Mouse (Mus musculus) liver, postnatal 0 days (tissue): ENCODE results near the gene Zfp428. TPM values are rescaled to one million over a fixed set of nuclear protein-coding genes. Genes with fewer than 3 reads are reported as not detected.

Experiments
- ATAC-seq: fragments of 200-750 bp; cut with Nextera tagmentation; 2 replicates; pipeline ENCODE4 v1.8.0; 2017; ENCODE audit warnings: mild to moderate bottlenecking, moderate library complexity
- DNase-seq: peaks from one replicate; pipeline ENCODE4 v3.0.0-alpha.2; 2016
- H3K27ac ChIP-seq: fragments of 300-500 bp; sonication (generic); 2 replicates; pipeline ENCODE4 v1.5.1; 2014; ENCODE audit warnings: antibody characterized with exemption, moderate library complexity, mild to moderate bottlenecking, low read depth
- H3K27me3 ChIP-seq: fragments of 300-500 bp; sonication (generic); 2 replicates; pipeline ENCODE4 v1.6.1; 2014; ENCODE audit warnings: low read length, control low read depth, mixed read lengths; ENCODE audit not compliant: insufficient read depth
- H3K36me3 ChIP-seq: fragments of 300-500 bp; sonication (generic); replicated peaks from 2 replicates; pipeline ENCODE4 v1.6.1; 2014; ENCODE audit warnings: mild to moderate bottlenecking, control low read depth, low read length, moderate library complexity, mixed read lengths; ENCODE audit not compliant: insufficient read depth
- H3K4me1 ChIP-seq: fragments of 300-500 bp; sonication (generic); 2 replicates; pipeline ENCODE4 v1.6.1; 2014; ENCODE audit warnings: antibody characterized with exemption, mild to moderate bottlenecking, control low read depth; ENCODE audit not compliant: insufficient read depth
- H3K4me2 ChIP-seq: fragments of 300-500 bp; sonication (generic); 2 replicates; pipeline ENCODE4 v1.6.1; 2014; ENCODE audit warnings: low read depth, mild to moderate bottlenecking, low read length, moderate library complexity, mixed read lengths
- H3K4me3 ChIP-seq: fragments of 300-500 bp; sonication (generic); 2 replicates; pipeline ENCODE4 v1.5.1; 2014; ENCODE audit warnings: low read depth, low read length
- H3K9ac ChIP-seq: fragments of 300-500 bp; sonication (generic); replicated peaks from 2 replicates; pipeline ENCODE4 v1.6.1; 2014; ENCODE audit warnings: mild to moderate bottlenecking, moderate library complexity
- H3K9me3 ChIP-seq: fragments of 300-500 bp; sonication (generic); 2 replicates; pipeline ENCODE4 v1.6.1; 2016; ENCODE audit warnings: mild to moderate bottlenecking, control low read depth, low read length, mixed read lengths
- CTCF ChIP-seq: sonication (generic); IDR thresholded peaks from 2 replicates; pipeline ENCODE4 v1.5.1; 2016; ENCODE audit warnings: antibody characterized with exemption, low read depth
- EP300 ChIP-seq: IDR thresholded peaks from 2 replicates; pipeline ENCODE4 v1.6.1; 2016; ENCODE audit warnings: antibody characterized with exemption, low read depth, mild to moderate bottlenecking
- WGBS: fragments of 180-500 bp; shearing (Covaris S2); extraction: QIAGEN DNeasy Blood & Tissue Kit; methylation state at CpG from one replicate; pipeline ENCODE4 v1.1.7; 2014; ENCODE audit not compliant: insufficient replicate concordance; 5-methylcytosine and 5-hydroxymethylcytosine counted together
- polyA plus RNA-seq: library from polyadenylated mRNA; unstranded; fragments of >200 nt; fragmentation: Nextera tagmentation; extraction: Ambion mirVana; gene quantifications from 2 replicates; pipeline ENCODE4 v1.2.1, GENCODE M21; 2015

Gene Zfp428
- polyA plus RNA-seq: 3.3 and 4.1 TPM in 2 replicates

DNA sequence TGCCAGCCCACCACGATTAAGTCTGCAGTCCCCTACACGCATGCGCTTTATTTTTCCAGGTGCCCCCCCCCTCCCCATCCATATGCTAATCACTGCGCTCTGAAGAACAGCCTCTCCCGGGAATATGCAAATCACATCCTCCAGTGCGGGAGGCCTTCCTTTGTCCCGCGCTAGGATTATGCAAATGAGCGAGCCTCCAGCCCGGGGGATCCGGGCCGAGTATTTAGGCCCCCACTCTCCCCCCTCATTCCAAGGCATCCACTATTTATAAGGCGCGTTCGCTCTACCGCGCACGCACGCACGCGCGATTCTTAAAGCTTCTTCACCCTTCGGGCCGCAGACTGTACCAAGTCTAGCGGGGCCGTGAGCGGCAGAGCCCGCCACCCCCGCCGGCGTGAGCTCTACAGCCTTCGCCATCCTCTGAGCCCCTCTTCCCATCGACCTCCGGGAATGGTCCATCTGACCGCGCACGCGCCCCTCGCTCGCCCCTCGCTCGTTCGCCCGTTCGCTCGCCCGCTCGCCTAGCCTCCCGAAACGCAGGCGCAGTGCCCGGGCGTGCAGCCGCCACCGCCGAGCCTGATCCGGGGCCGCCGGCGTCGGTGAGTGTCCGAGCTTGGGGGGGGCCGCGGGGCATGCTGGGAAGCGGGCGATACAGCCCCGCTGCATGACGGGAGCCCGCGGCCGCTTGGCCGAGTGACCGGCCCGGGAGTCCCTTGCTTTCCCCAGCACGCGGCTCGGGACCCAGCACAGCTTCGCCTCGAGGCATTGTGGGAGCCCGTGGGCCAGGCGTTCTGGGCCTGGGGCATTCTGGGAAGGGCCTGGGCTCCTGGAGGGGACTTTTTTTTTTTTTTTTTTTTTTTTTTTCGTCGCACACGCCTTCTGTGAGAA lies at the start of gene Zfp428:
TSS of gene Zfp428 (plus strand) at position 169 of the 888 bp plus-strand sequence.
- H3K9me3 ChIP-seq: no peaks in the 10 kb centered on the region
- 2% methylated on average over 74 of the region's 84 CpGs for WGBS
- H3K27ac ChIP-seq: peak within 1 kb of the TSS; percentile 90
- H3K4me2 ChIP-seq: peak within 1 kb of the TSS; percentile 97
- TF ChIP-seq CTCF (no peak), EP300 (no peak)
- H3K4me1 ChIP-seq: peaks cover 14% of the 10 kb centered on the region
- peak; percentile 89 for ATAC-seq
- peak within 1 kb of the TSS; percentile 86 for H3K9ac ChIP-seq
- peaks cover 11% of the 10 kb centered on the region for H3K27me3 ChIP-seq
- H3K36me3 ChIP-seq: no peaks in the 10 kb centered on the region
- peak; percentile 88 for DNase-seq
- peak within 1 kb of the TSS; percentile 69 for H3K4me3 ChIP-seq

DNA sequence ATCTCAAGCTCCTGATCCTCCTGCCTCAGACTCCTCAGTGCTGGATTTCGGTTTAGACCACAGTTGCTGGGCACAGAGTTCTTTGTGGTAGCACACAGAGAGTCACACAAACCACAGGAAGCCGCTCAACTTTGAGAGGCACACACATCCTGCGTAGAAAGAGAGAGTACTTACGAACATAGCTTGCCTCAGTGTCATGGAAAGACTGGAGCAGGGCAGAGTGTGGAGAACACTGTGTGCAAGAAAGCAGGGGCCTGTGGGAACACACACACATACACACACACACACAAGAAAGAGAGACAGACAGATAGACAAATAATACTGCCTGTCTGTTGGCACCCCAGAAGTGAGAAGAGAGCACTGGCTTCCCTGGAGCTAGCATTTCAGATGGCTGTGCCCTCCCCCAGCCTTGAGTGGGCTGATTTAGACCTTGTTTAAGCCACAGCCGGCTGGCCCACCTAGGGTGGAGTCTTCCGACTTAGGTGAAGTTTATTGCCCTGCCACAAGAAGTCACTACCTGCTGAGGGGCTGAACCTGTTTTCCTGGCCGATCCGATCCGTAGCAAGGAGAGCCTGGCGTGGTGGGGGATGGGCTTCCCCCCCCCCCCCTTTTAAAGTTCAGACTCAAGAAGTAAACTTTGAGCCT lies 49.0 kb upstream of the Zfp428 start:
- TF ChIP-seq EP300 (peak; percentile 58), CTCF (no peak)
- Histone ChIP-seq H3K27me3 (no peaks in the 10 kb centered on the region), H3K9ac (no peak overlapping the region), H3K4me3 (no peak overlapping the region), H3K36me3 (no peaks in the 10 kb centered on the region), H3K9me3 (no peaks in the 10 kb centered on the region), H3K4me2 (no peak overlapping the region), H3K4me1 (peaks cover 9% of the 10 kb centered on the region), H3K27ac (peak overlapping the region; percentile 82)
- WGBS: 44% methylated on average over 10 of the region's 10 CpGs
- DNase-seq (no peak), ATAC-seq (no peak)

DNA sequence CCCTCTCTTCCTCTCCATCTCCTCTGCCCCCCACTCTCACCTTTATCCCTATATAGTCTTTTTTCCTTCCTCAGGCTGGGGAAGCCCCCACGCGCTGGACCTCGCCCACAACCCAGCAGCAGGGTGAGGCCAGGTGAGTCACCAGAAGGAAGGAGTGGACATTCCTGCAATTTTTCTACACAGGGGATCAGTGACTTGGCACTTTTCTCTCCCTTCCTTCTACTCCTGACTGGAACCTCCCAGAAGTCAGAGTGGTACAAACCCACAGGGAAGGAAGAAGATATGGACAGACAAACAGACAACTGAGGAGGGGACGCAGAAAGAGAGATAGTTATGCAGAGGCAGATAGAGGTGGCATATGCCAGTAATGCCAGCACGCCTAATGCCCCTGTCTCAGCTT lies 47.4 kb upstream of the Zfp428 start:
- H3K27ac ChIP-seq: peak overlapping the region; percentile 74
- WGBS: 69% methylated on average over 5 of the region's 5 CpGs
- no peaks in the 10 kb centered on the region for H3K36me3 ChIP-seq
- peaks cover 9% of the 10 kb centered on the region for H3K4me1 ChIP-seq
- no peak for TF ChIP-seq CTCF
- no peak for TF ChIP-seq EP300
- ATAC-seq (no peak), DNase-seq (no peak)
- H3K27me3 ChIP-seq: no peaks in the 10 kb centered on the region
- no peak overlapping the region for H3K9ac ChIP-seq
- 0 out of 2 replicates have a peak overlapping the region, but pooled peaks have one; percentile 20 for H3K4me2 ChIP-seq
- no peak overlapping the region for H3K4me3 ChIP-seq
- no peaks in the 10 kb centered on the region for H3K9me3 ChIP-seq

DNA sequence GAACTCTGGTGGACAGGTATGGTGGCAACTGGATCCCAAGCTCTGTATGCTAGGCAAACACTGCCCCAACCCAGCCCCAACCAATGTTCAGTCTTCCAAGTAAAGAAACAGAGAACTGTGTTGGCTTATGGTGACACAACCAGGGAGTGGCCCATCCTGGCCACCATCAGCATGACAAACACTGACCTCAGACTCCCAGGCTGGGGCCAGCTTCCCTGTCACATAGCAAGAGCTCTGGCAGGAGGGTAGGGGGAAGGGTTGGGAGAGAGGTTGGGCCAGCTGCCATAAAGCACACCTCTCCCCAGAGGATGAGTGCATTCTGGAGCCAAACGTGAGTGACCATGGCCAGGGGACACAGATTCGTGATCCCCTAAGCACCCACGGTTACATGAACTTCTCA lies 47.0 kb upstream of the Zfp428 start:
- peak; percentile 81 for ATAC-seq
- H3K27ac ChIP-seq: peak overlapping the region; percentile 74

DNA sequence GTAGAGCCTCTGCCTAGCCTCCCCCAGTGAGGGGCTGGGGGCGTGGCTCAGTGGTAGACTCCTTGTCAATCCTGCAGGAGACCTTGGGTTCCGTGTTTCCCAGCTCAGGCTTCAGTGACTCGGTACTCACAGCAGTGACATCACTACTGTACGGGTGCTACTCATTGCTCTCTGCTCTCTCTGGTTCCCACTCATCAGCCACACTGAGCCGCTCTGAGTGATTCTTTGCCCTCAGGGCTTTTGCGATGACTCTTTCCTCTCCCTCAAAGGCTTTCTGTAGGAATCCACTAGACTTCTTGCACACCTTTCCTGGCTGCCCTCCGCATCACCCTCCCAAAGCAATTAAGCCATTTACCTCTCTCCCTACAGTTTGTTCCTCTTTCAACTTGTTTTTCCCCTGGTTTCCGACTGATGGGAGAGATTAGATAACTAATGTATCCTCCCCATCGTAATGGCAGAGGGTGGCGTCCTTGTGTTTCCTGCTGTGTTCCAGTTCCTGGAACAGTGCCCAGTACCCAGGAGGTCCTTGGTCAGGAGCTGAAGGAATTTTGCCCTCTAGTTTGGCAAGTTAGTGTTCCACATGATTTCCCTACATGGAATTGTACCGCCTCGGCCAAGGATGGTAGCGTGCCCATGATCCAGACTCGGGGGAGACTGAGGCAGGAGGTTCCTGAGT lies 45.3 kb upstream of the Zfp428 start:
- Histone ChIP-seq H3K4me2 (peak overlapping the region; percentile 62), H3K27ac (peak overlapping the region; percentile 81)
- DNase-seq: no peak

More for the DNA sequence above, 47.0 kb upstream of the Zfp428 start:
- Histone ChIP-seq H3K4me3 (no peak overlapping the region), H3K27me3 (no peaks in the 10 kb centered on the region), H3K9ac (no peak overlapping the region), H3K9me3 (no peaks in the 10 kb centered on the region), H3K36me3 (no peaks in the 10 kb centered on the region), H3K4me1 (peaks cover 9% of the 10 kb centered on the region), H3K4me2 (0 out of 2 replicates have a peak overlapping the region, but pooled peaks have one; percentile 20)
- TF ChIP-seq EP300 (no peak), CTCF (no peak)
- WGBS: 43% methylated on average over 3 of the region's 3 CpGs
- DNase-seq: peak; percentile 63

More for the DNA sequence above, 45.3 kb upstream of the Zfp428 start:
- Histone ChIP-seq H3K36me3 (no peaks in the 10 kb centered on the region; the same call in none of the 2 replicates), H3K9ac (no peak overlapping the region), H3K9me3 (no peaks in the 10 kb centered on the region), H3K4me3 (0 out of 2 replicates have a peak overlapping the region, but pooled peaks have one; percentile 50), H3K4me1 (peaks cover 7% of the 10 kb centered on the region), H3K27me3 (no peaks in the 10 kb centered on the region)
- TF ChIP-seq EP300: no peak
- TF ChIP-seq CTCF: no peak
- 30% methylated on average over 14 of the region's 14 CpGs for WGBS
- no peak for ATAC-seq
